Mouse (Mus musculus) stomach, postnatal 0 days (tissue): ENCODE data around the gene Rbpms2. TPM values are rescaled to one million over a fixed set of nuclear protein-coding genes. Genes with fewer than 3 reads are reported as not detected.

Experiments
- ATAC-seq: fragments of 200-750 bp; cut with Nextera tagmentation; 2 replicates; pipeline ENCODE4 v1.8.0; 2017; ENCODE audit not compliant: low FRiP score, low TSS enrichment
- DNase-seq: peaks from one replicate; pipeline ENCODE4 v3.0.0-alpha.2; 2016; ENCODE audit warnings: low spot score
- H3K27ac ChIP-seq: fragments of 300-500 bp; sonication (generic); replicated peaks from 2 replicates; pipeline ENCODE4 v1.5.1; 2014; ENCODE audit warnings: mild to moderate bottlenecking, control low read depth
- H3K27me3 ChIP-seq: fragments of 300-500 bp; sonication (generic); 2 replicates; pipeline ENCODE4 v1.6.1; 2014; ENCODE audit warnings: low read length; ENCODE audit not compliant: control insufficient read depth, insufficient read depth
- H3K36me3 ChIP-seq: fragments of 300-500 bp; sonication (generic); 2 replicates; pipeline ENCODE4 v1.6.1; 2014; ENCODE audit warnings: low read length, mixed read lengths; ENCODE audit not compliant: control insufficient read depth, insufficient read depth
- H3K4me1 ChIP-seq: fragments of 300-500 bp; sonication (generic); replicated peaks from 2 replicates; pipeline ENCODE4 v1.6.1; 2014; ENCODE audit warnings: antibody characterized with exemption; ENCODE audit not compliant: control insufficient read depth, insufficient read depth
- H3K4me2 ChIP-seq: fragments of 300-500 bp; sonication (generic); replicated peaks from 2 replicates; pipeline ENCODE4 v1.6.1; 2014; ENCODE audit warnings: low read depth, mild to moderate bottlenecking, control low read depth, moderate library complexity
- H3K4me3 ChIP-seq: fragments of 300-500 bp; sonication (generic); 2 replicates; pipeline ENCODE4 v1.5.1; 2014; ENCODE audit warnings: low read depth, low read length, control low read depth
- H3K9ac ChIP-seq: fragments of 300-500 bp; sonication (generic); 2 replicates; pipeline ENCODE4 v1.6.1; 2014; ENCODE audit warnings: mild to moderate bottlenecking, low read length, control low read depth, mixed read lengths
- H3K9me3 ChIP-seq: fragments of 300-500 bp; sonication (generic); 2 replicates; pipeline ENCODE4 v1.6.1; 2016; ENCODE audit warnings: low read length; ENCODE audit not compliant: control insufficient read depth
- CTCF ChIP-seq: IDR thresholded peaks from 2 replicates; pipeline ENCODE4 v1.5.1; 2016; ENCODE audit warnings: antibody characterized with exemption, low read depth, mild to moderate bottlenecking, moderate library complexity
- EP300 ChIP-seq: optimal IDR thresholded peaks from 2 replicates; pipeline ENCODE3; 2016; ENCODE audit warnings: antibody characterized with exemption
- WGBS: fragments of 180-500 bp; shearing (Covaris S2); extraction: QIAGEN DNeasy Blood & Tissue Kit; methylation state at CpG from one replicate; pipeline ENCODE4 v1.1.7; 2014; 5-methylcytosine and 5-hydroxymethylcytosine counted together
- polyA plus RNA-seq: library from polyadenylated mRNA; unstranded; fragments of >200 nt; fragmentation: Nextera tagmentation; extraction: Ambion mirVana; gene quantifications from 2 replicates; pipeline ENCODE4 v1.2.1, GENCODE M21; 2015

The Rbpms2 gene
- polyA plus RNA-seq, 1 experiment from 2014 or later: 19.9 TPM

GRCm38 (mm10) chr9:65695646-65696045 lies 66.2 kb downstream of the Rbpms2 start:
- Histone ChIP-seq H3K4me2 (no peak overlapping the region), H3K27ac (no peak overlapping the region; the same call in 1 of the 2 replicates), H3K9me3 (no peaks in the 10 kb centered on the region), H3K9ac (no peak overlapping the region), H3K27me3 (no peaks in the 10 kb centered on the region), H3K36me3 (peaks cover 29% of the 10 kb centered on the region), H3K4me3 (no peak overlapping the region), H3K4me1 (no peaks in the 10 kb centered on the region)
- DNase-seq (peak; percentile 25), ATAC-seq (peak; percentile 58; the same call in 1 of the 2 replicates)
- TF ChIP-seq CTCF: peak; percentile 85
- TF ChIP-seq EP300: no peak
- WGBS: 39% methylated on average over 3 of the region's 3 CpGs

- Histone ChIP-seq H3K27me3 (no peaks in the 10 kb centered on the region), H3K9me3 (no peaks in the 10 kb centered on the region), H3K9ac (no peak overlapping the region), H3K4me1 (no peaks in the 10 kb centered on the region), H3K4me3 (no peak overlapping the region), H3K27ac (peak overlapping the region; percentile 67; the same call in 1 of the 2 replicates), H3K4me2 (no peak overlapping the region), H3K36me3 (peaks cover 29% of the 10 kb centered on the region)
- no peak for TF ChIP-seq CTCF
- no peak for TF ChIP-seq EP300
- ATAC-seq: no peak
- DNase-seq: no peak
Observed at GRCm38 (mm10) chr9:65696337-65696736, 66.9 kb downstream of the Rbpms2 start.

GRCm38 (mm10) chr9:65697356-65697755 lies 67.9 kb downstream of the Rbpms2 start:
- Histone ChIP-seq H3K36me3 (peaks cover 23% of the 10 kb centered on the region), H3K27ac (no peak overlapping the region), H3K4me3 (no peak overlapping the region), H3K9me3 (no peaks in the 10 kb centered on the region), H3K27me3 (no peaks in the 10 kb centered on the region), H3K9ac (no peak overlapping the region), H3K4me1 (no peaks in the 10 kb centered on the region), H3K4me2 (no peak overlapping the region)
- DNase-seq: no peak
- WGBS: 82% methylated on average over 7 of the region's 7 CpGs
- TF ChIP-seq EP300: no peak
- no peak for TF ChIP-seq CTCF
- ATAC-seq: no peak

- no peaks in the 10 kb centered on the region for H3K27me3 ChIP-seq
- peaks cover 21% of the 10 kb centered on the region for H3K36me3 ChIP-seq
Observed at GRCm38 (mm10) chr9:65697992-65698391, 68.5 kb downstream of the Rbpms2 start.

GRCm38 (mm10) chr9:65700504-65700903 lies 71.1 kb downstream of the Rbpms2 start:
- ATAC-seq (no peak), DNase-seq (no peak)
- peaks cover 24% of the 10 kb centered on the region for H3K36me3 ChIP-seq
- no peak overlapping the region for H3K27ac ChIP-seq
- 81% methylated on average over 6 of the region's 6 CpGs for WGBS
- H3K27me3 ChIP-seq: no peaks in the 10 kb centered on the region
- H3K4me2 ChIP-seq: no peak overlapping the region
- no peaks in the 10 kb centered on the region for H3K9me3 ChIP-seq
- H3K4me1 ChIP-seq: no peaks in the 10 kb centered on the region
- H3K9ac ChIP-seq: no peak overlapping the region
- TF ChIP-seq EP300: no peak
- TF ChIP-seq CTCF: no peak
- no peak overlapping the region for H3K4me3 ChIP-seq

More at GRCm38 (mm10) chr9:65697992-65698391, 68.5 kb downstream of the Rbpms2 start:
- Histone ChIP-seq H3K4me3 (no peak overlapping the region), H3K9me3 (no peaks in the 10 kb centered on the region), H3K27ac (no peak overlapping the region), H3K4me1 (no peaks in the 10 kb centered on the region), H3K4me2 (no peak overlapping the region), H3K9ac (no peak overlapping the region)
- no peak for DNase-seq
- no peak for ATAC-seq
- TF ChIP-seq CTCF: no peak
- no peak for TF ChIP-seq EP300

- Histone ChIP-seq H3K27ac (no peak overlapping the region), H3K4me3 (no peak overlapping the region), H3K9ac (no peak overlapping the region), H3K9me3 (no peaks in the 10 kb centered on the region), H3K27me3 (no peaks in the 10 kb centered on the region), H3K36me3 (peaks cover 18% of the 10 kb centered on the region), H3K4me1 (no peaks in the 10 kb centered on the region), H3K4me2 (no peak overlapping the region)
- no peak for ATAC-seq
- DNase-seq: no peak
- 80% methylated on average over 9 of the region's 9 CpGs for WGBS
- TF ChIP-seq EP300 (no peak), CTCF (no peak)
Observed at GRCm38 (mm10) chr9:65702286-65702685, 72.8 kb downstream of the Rbpms2 start.
